Mouse (Mus musculus) forebrain, embryonic 14.5 days (tissue): ENCODE measurements around the gene Phxr2. TPM values are rescaled to one million over a fixed set of nuclear protein-coding genes. Genes with fewer than 3 reads are reported as not detected.
A peak's percentile ranks its signal among the peaks of the same experiment; 100 is the strongest.

ENCODE experiments used
- ATAC-seq: fragments of 200-750 bp; cut with Nextera tagmentation; 2 replicates; pipeline ENCODE4 v1.8.0; 2017; ENCODE audit warnings: mild to moderate bottlenecking, moderate library complexity
- DNase-seq: peaks from one replicate; pipeline ENCODE4 v3.0.0-alpha.2; 2015; ENCODE audit warnings: low spot score
- H3K27ac ChIP-seq: fragments of 300-500 bp; sonication (generic); 2 replicates; pipeline ENCODE4 v1.5.1; 2014; ENCODE audit warnings: low read depth, mild to moderate bottlenecking, control low read depth, low read length, moderate library complexity
- H3K27me3 ChIP-seq: fragments of 300-500 bp; sonication (generic); replicated peaks from 2 replicates; pipeline ENCODE4 v1.6.1; 2014; ENCODE audit warnings: low read length, control low read depth, mixed read lengths; ENCODE audit not compliant: control insufficient read depth, insufficient read depth
- H3K36me3 ChIP-seq: fragments of 300-500 bp; sonication (generic); 2 replicates; pipeline ENCODE4 v1.6.1; 2014; ENCODE audit warnings: low read length, control low read depth; ENCODE audit not compliant: control insufficient read depth, insufficient read depth
- H3K4me1 ChIP-seq: fragments of 300-500 bp; sonication (generic); 2 replicates; pipeline ENCODE4 v1.6.1; 2014; ENCODE audit warnings: antibody characterized with exemption, low read length, control low read depth; ENCODE audit not compliant: control insufficient read depth, insufficient read depth
- H3K4me2 ChIP-seq: fragments of 300-500 bp; sonication (generic); 2 replicates; pipeline ENCODE4 v1.6.1; 2014; ENCODE audit warnings: mild to moderate bottlenecking, control low read depth, low read length
- H3K4me3 ChIP-seq: fragments of 300-500 bp; sonication (generic); 2 replicates; pipeline ENCODE4 v1.5.1; 2014; ENCODE audit warnings: low read depth, low read length, control low read depth
- H3K9ac ChIP-seq: fragments of 300-500 bp; sonication (generic); 2 replicates; pipeline ENCODE4 v1.6.1; 2014; ENCODE audit warnings: mild to moderate bottlenecking, low read length, control low read depth, moderate library complexity
- H3K9me3 ChIP-seq: fragments of 300-500 bp; sonication (generic); replicated peaks from 2 replicates; pipeline ENCODE4 v1.6.1; 2016; ENCODE audit warnings: low read length, control low read depth, mixed read lengths; ENCODE audit not compliant: control insufficient read depth
- WGBS: fragments of 180-500 bp; shearing (Covaris S2); extraction: QIAGEN DNeasy Blood & Tissue Kit; methylation state at CpG from one replicate; pipeline ENCODE4 v1.1.7; 2014; 5-methylcytosine and 5-hydroxymethylcytosine counted together
- polyA plus RNA-seq: library from polyadenylated mRNA; unstranded; fragments of >200 nt; fragmentation: Nextera tagmentation; extraction: Ambion mirVana; gene quantifications from 2 replicates; pipeline ENCODE4 v1.2.1, GENCODE M21; 2014

Gene Phxr2
- polyA plus RNA-seq, 1 experiment from 2014 or later: not detected

DNA sequence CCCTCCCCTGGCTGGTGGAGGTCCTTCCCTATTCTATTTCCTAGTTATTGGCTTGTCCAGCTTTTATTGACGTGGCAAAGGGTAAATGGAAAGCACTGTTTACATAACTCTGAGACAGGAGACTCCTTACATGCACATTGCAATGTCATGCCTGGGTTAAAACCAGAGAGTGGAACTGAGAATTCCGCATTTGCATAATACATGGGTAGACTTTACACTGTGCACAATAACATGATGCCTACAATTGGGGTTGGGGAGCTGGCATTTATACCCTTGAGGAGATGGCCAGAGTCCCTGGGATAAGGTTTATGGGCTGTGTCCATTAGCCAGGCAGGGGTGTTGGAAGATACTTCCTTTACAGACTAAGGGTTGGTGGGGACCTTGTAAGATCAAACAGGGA is 32.8 kb downstream of the Phxr2 start:
- no peaks in the 10 kb centered on the region for H3K27me3 ChIP-seq
- no peaks in the 10 kb centered on the region for H3K36me3 ChIP-seq
- H3K27ac ChIP-seq: no peak overlapping the region
- ATAC-seq (no peak), DNase-seq (no peak)
- no peak overlapping the region for H3K4me2 ChIP-seq
- no peak overlapping the region for H3K9ac ChIP-seq
- no peak overlapping the region for H3K4me3 ChIP-seq
- H3K9me3 ChIP-seq: no peaks in the 10 kb centered on the region
- H3K4me1 ChIP-seq: no peaks in the 10 kb centered on the region
- WGBS: 86% methylated on average over 2 of the region's 2 CpGs

DNA sequence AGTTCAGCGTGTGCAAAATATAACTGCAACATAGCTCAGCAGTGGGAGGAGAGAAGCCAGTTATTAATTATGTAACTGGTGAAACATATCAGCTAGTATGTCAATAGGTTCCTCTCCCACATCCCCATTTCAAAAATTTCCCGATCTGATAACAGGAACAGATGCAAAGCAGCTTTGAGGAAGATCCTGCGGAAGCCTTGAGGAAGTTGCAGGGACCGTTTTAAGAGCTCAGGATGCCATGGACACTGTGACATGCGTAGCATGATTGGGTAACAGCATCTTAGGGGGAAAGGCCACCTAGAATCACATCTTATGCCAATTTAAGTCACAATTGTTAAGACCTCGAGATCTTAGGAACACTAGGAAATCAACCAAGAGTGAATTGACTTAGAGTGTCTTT is 36.2 kb downstream of the Phxr2 start:
- no peaks in the 10 kb centered on the region for H3K27me3 ChIP-seq
- no peak for DNase-seq
- H3K9me3 ChIP-seq: no peaks in the 10 kb centered on the region
- WGBS: 85% methylated on average over 6 of the region's 6 CpGs
- H3K9ac ChIP-seq: no peak overlapping the region
- no peak overlapping the region for H3K4me2 ChIP-seq
- H3K36me3 ChIP-seq: no peaks in the 10 kb centered on the region
- no peak overlapping the region for H3K27ac ChIP-seq
- no peak overlapping the region for H3K4me3 ChIP-seq
- no peak for ATAC-seq
- H3K4me1 ChIP-seq: no peaks in the 10 kb centered on the region

DNA sequence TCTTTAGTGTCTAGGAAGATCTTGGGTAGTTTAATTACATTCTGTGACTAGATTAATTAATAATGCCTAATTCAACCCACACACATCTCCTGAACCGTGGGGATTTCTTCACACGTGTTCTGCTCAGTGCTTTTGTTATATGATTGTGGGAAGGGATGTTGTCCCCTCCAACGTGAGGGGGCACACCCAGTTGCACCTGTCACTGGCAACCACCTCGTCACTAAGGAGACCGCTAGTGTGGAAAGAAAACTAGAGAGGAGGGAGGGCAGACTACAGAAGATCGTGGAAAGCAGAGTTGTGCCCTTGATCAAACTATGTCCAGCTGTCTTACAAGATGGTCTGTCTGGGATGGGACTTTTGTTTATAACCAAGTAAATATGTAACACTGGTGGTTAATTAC is 40.1 kb downstream of the Phxr2 start:
- 63% methylated on average over 6 of the region's 6 CpGs for WGBS
- Histone ChIP-seq H3K9ac (no peak overlapping the region), H3K36me3 (no peaks in the 10 kb centered on the region), H3K9me3 (no peaks in the 10 kb centered on the region), H3K4me1 (no peaks in the 10 kb centered on the region), H3K4me2 (no peak overlapping the region), H3K27me3 (no peaks in the 10 kb centered on the region), H3K27ac (no peak overlapping the region), H3K4me3 (no peak overlapping the region)
- no peak for ATAC-seq
- no peak for DNase-seq

DNA sequence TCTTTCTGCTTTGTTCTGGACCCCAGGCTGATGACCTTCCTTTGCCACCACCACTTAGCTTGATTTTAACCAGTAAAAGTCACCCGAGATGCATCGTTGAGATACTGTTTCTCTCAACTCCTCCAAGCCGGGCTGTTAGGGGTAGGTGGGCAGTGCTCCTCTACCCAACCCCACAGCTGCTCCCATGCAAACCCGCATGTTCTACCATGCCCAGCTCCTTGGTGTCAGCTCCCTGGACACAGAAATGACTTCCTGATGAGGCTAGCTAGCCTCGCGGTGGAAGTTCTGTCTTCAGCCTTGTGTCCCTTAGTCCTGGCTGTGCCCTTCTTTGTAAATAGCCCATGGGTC is 40.9 kb downstream of the Phxr2 start:
- H3K27ac ChIP-seq: no peak overlapping the region
- H3K4me1 ChIP-seq: no peaks in the 10 kb centered on the region
- no peaks in the 10 kb centered on the region for H3K9me3 ChIP-seq
- H3K4me2 ChIP-seq: no peak overlapping the region
- peak; percentile 43 for ATAC-seq
- H3K9ac ChIP-seq: no peak overlapping the region
- no peaks in the 10 kb centered on the region for H3K27me3 ChIP-seq
- no peak for DNase-seq
- H3K4me3 ChIP-seq: no peak overlapping the region
- WGBS: 75% methylated on average over 6 of the region's 6 CpGs
- H3K36me3 ChIP-seq: no peaks in the 10 kb centered on the region

DNA sequence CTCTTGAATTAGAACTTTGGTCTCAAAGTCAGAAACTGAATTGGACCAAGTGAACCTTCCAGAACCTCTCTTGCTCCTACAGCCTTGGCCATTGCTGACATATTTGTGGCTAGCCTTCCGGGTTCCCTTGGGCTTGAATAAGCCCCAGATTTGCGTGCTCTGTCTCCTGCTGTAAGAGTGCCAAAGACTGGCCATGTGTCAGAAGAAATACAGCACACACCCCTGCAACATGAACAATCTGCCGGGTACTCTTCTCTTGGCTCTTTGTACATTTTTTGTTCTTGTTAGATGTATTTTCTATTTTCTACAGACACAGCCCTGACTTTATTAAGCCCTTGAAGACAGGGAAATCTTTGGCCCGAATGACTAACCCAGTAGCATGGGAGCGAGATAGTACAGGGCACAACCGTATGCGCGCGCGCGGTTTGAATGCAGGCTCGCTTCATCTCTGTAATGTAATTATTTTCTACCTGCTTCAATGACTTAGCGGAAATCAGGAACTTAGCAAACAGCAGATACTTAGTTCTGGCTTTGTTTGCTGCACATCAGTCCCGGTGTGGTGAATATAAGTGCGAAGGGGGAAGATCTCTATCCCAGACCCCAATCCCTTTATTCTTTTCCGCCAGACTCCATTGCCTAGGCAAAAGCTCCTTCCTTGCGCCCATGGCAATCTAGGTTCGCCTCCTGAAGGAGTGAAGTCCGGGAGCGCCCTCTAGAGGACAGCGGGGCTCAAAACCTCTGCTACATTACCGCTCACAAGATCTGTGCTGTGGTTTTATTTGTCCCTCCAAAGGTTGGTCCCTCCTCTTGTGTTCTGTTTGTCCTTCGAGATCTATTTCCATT is 41.5 kb downstream of the Phxr2 start:
- Histone ChIP-seq H3K36me3 (no peaks in the 10 kb centered on the region), H3K27ac (no peak overlapping the region), H3K27me3 (no peaks in the 10 kb centered on the region), H3K4me3 (no peak overlapping the region), H3K4me1 (no peaks in the 10 kb centered on the region), H3K4me2 (peak overlapping the region; percentile 20; the same call in 1 of the 2 replicates), H3K9me3 (no peaks in the 10 kb centered on the region), H3K9ac (no peak overlapping the region)
- ATAC-seq (peak; percentile 92), DNase-seq (peak; percentile 94)
- 48% methylated on average over 23 of the region's 23 CpGs for WGBS

DNA sequence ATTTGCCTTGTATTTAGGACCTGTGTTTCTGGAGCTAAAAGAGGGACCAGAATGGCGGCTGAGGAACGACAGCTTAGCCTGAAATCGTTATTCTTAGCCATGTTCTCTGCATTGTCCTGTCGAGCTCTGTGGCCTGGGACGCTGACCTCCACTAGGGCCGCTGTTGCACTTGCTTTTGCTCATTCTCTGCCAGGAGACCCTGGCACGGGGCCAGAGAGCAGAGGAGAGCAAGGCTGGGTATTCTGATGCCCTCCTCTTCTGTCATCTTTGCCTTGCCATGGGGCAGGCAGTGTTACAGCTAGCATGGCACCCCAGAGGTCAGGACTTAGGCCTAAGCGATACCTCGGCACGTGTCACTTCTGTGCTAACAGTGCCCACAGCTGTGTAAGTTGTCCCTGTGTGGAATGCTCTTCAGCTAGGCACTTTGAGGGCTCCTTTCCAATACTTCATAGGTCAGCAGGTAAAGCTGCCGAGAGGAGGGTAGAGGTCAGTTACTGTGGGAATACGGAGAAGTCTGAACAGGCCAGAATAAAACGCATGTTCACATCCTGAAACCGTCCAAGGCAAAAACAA is 42.6 kb downstream of the Phxr2 start:
- no peak overlapping the region for H3K9ac ChIP-seq
- H3K27ac ChIP-seq: no peak overlapping the region
- H3K4me1 ChIP-seq: no peaks in the 10 kb centered on the region
- no peaks in the 10 kb centered on the region for H3K9me3 ChIP-seq
- 82% methylated on average over 14 of the region's 14 CpGs for WGBS
- ATAC-seq: no peak
- H3K4me2 ChIP-seq: no peak overlapping the region
- DNase-seq: no peak
- no peaks in the 10 kb centered on the region for H3K36me3 ChIP-seq
- no peak overlapping the region for H3K4me3 ChIP-seq
- no peaks in the 10 kb centered on the region for H3K27me3 ChIP-seq

DNA sequence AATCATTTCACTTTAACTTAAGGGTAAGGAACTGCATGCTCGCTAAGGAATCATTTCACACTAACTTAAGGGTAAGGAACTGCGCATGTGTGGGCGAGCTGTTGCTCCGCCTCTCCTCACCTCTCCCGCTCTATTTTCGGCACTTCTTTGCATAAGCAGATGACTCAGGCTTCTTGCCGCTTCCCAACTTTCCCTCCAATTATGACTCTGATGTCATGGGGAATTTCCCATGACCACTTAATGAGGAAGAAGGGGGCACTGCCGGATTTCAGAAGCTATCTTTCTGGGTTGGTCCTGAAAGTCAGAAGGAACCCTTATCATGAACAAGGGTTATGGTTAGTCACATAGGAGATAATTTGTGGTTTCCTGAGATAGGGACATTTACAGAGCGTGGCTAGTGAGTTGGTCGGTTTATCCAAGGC is 44.5 kb downstream of the Phxr2 start:
- ATAC-seq (no peak), DNase-seq (no peak)
- Histone ChIP-seq H3K4me2 (no peak overlapping the region), H3K4me1 (no peaks in the 10 kb centered on the region), H3K9ac (no peak overlapping the region), H3K9me3 (no peaks in the 10 kb centered on the region), H3K27me3 (no peaks in the 10 kb centered on the region), H3K4me3 (no peak overlapping the region), H3K27ac (no peak overlapping the region), H3K36me3 (no peaks in the 10 kb centered on the region)
- WGBS: 90% methylated on average over 10 of the region's 10 CpGs

DNA sequence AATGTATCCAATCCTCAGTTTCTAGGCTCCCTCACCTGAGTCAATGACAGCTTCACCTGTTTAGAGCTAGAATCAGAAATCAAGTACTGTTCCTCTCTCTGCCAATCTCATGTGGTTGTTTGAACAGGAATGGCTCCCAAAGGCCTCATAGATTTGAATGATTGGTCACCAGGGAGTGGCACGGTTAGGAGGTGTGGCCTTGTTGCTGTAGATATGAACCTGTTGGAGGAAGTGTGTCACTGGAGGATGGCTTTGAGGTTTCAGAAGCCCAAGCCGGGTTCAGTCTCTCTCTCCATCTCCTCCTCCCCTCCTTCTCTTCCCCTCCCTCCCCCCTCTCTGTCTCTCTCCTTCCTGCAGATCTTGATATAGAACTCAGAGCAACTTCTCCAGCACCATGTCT is 47.5 kb downstream of the Phxr2 start:
- Histone ChIP-seq H3K4me3 (no peak overlapping the region), H3K27me3 (no peaks in the 10 kb centered on the region), H3K9me3 (no peaks in the 10 kb centered on the region), H3K4me1 (no peaks in the 10 kb centered on the region), H3K36me3 (no peaks in the 10 kb centered on the region), H3K27ac (no peak overlapping the region), H3K4me2 (no peak overlapping the region), H3K9ac (no peak overlapping the region)
- no peak for ATAC-seq
- 83% methylated on average over 2 of the region's 2 CpGs for WGBS
- no peak for DNase-seq

DNA sequence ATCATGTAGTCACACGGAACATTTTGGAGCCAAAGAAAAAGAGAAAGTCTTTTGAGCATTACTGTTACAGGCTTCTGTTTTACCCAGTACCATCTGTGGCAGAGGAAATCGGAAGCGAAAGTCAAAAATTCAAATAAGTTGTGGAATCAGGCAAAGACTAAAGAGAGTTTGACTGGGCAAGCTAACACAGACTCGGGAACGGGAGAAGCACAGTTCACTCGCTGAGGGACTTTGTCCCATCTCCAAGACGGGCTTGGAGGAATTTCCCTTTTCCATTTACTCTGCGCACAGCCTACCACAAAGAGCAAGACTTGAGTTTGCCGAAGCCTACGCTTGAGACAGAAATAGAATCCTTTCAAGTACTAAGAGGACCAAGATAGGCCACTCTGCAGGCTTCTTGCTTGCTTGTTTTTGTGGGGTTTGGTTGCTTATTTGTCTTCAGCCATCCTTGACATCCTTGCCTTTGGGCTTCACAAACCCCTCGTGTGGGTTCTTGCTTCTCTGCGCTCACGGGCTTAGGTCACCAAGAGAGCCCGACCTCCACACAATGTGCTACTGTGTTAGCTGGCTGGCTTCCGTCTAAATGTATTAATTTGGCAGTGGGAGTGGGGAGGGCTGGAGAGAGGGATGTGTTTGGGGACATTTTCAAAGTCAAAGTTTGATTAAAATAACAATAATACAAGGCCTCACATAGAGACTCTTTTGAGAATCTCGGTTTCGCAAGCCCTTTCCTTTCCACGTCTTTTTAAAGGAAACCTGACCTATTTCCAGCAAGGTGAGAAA is 49.8 kb downstream of the Phxr2 start:
- WGBS: 86% methylated on average over 18 of the region's 18 CpGs
- H3K4me1 ChIP-seq: no peaks in the 10 kb centered on the region
- no peak for DNase-seq

More for the DNA sequence above, 49.8 kb downstream of the Phxr2 start:
- H3K4me3 ChIP-seq: no peak overlapping the region
- H3K27ac ChIP-seq: no peak overlapping the region
- H3K27me3 ChIP-seq: no peaks in the 10 kb centered on the region
- no peak overlapping the region for H3K9ac ChIP-seq
- H3K4me2 ChIP-seq: no peak overlapping the region
- H3K9me3 ChIP-seq: no peaks in the 10 kb centered on the region
- H3K36me3 ChIP-seq: no peaks in the 10 kb centered on the region
- ATAC-seq: no peak
